Mouse (Mus musculus) heart, adult 2 months (tissue): ENCODE results near the gene Itpr1. TPM values are rescaled to one million over a fixed set of nuclear protein-coding genes. Genes with fewer than 3 reads are reported as not detected.
A peak's percentile ranks its signal among the peaks of the same experiment; 100 is the strongest.

ENCODE experiments used
- DNase-seq, 2 experiments: peaks; one replicate each; pipeline ENCODE4 v3.0.0; 2021
- H3K27ac ChIP-seq: fragments of 200-600 bp; 2 replicates; pipeline ENCODE4 v1.8.1; 2022
- H3K27me3 ChIP-seq: fragments of 200-500 bp; 2 replicates; pipeline ENCODE4 v1.6.1; 2012; ENCODE audit warnings: mild to moderate bottlenecking, low read length, inconsistent platforms, mixed read lengths; ENCODE audit not compliant: control insufficient read depth, insufficient read depth
- H3K36me3 ChIP-seq: fragments of 200-500 bp; 2 replicates; pipeline ENCODE4 v1.6.1; 2012; ENCODE audit warnings: low read length, inconsistent platforms; ENCODE audit not compliant: control insufficient read depth, insufficient read depth
- H3K4me1 ChIP-seq: fragments of 200-500 bp; 2 replicates; pipeline ENCODE4 v1.6.1; 2011; ENCODE audit warnings: low read length; ENCODE audit not compliant: control insufficient read depth, insufficient read depth
- H3K4me3 ChIP-seq: fragments of 200-600 bp; 2 replicates; pipeline ENCODE4 v1.8.1; 2022
- H3K79me2 ChIP-seq: fragments of 200-500 bp; replicated peaks from 2 replicates; pipeline ENCODE4 v1.6.1; 2012; ENCODE audit warnings: mild to moderate bottlenecking, inconsistent platforms, low read length, moderate library complexity, mixed read lengths; ENCODE audit not compliant: control insufficient read depth, insufficient read depth
- H3K9ac ChIP-seq: fragments of 200-500 bp; 2 replicates; pipeline ENCODE4 v1.6.1; 2012; ENCODE audit warnings: low read depth, mild to moderate bottlenecking, control low read depth, inconsistent platforms, low read length, mixed read lengths
- CTCF ChIP-seq: fragments of 200-600 bp; IDR thresholded peaks from 2 replicates; pipeline ENCODE4 v1.8.1; 2022; ENCODE audit warnings: antibody characterized with exemption, mild to moderate bottlenecking, moderate library complexity
- EP300 ChIP-seq: fragments of 200-500 bp; IDR thresholded peaks from 2 replicates; pipeline ENCODE4 v1.6.1; 2011; ENCODE audit warnings: low read depth, low read length, control low read depth; ENCODE audit not compliant: insufficient read depth
- POLR2A ChIP-seq: fragments of 200-500 bp; IDR thresholded peaks from 2 replicates; pipeline ENCODE4 v1.6.1; 2011; ENCODE audit warnings: mild to moderate bottlenecking, low read depth, low read length, control low read depth; ENCODE audit not compliant: insufficient read depth
- WGBS: fragments of 180-500 bp; shearing (Covaris S2); methylation state at CpG from one replicate; pipeline ENCODE4 v1.1.7; 2018; 5-methylcytosine and 5-hydroxymethylcytosine counted together
- intact Hi-C: fragments of 180-260 bp; cut with DNase I; formaldehyde crosslinking; loops from one replicate; pipeline ENCODE4 v1.15.1; 2025
- polyA plus RNA-seq: library from polyadenylated mRNA; depleted of rRNA; stranded (reverse); fragments of >200 nt; gene quantifications from 2 replicates; pipeline ENCODE4 v1.2.3, GENCODE M21; 2012
- total RNA-seq, 2 experiments: library from RNA; stranded (reverse); gene quantifications; 2 replicates each; pipeline ENCODE4 v1.2.3; 2021

Gene Itpr1
- total and polyA plus RNA-seq, 3 experiments, result 14.0 to 47.6 (median 37.9) TPM

- Histone ChIP-seq H3K4me1 (peaks cover 28% of the 10 kb centered on the region), H3K4me3 (no peak overlapping the region), H3K27ac (no peak overlapping the region), H3K27me3 (no peaks in the 10 kb centered on the region), H3K9ac (no peak overlapping the region), H3K79me2 (peaks cover 2% of the 10 kb centered on the region), H3K36me3 (peaks cover 35% of the 10 kb centered on the region)
- no peak for TF ChIP-seq EP300
- no peak for TF ChIP-seq CTCF
- TF ChIP-seq POLR2A, result no peak
- DNase-seq, result peak in 1 of 2 experiments; percentile 11
- intact Hi-C loops, result no loop called here
- WGBS, result 78% methylated on average over 3 of the region's 3 CpGs
Measured at GRCm38 (mm10) chr6:108247211-108247610, 34.3 kb downstream of the Itpr1 start.

GRCm38 (mm10) chr6:108248519-108248918, 35.6 kb downstream of the Itpr1 start:
- no peaks in the 10 kb centered on the region for H3K27me3 ChIP-seq
- peaks cover 28% of the 10 kb centered on the region for H3K4me1 ChIP-seq
- peak overlapping the region; percentile 30; the same call in 1 of the 2 replicates for H3K27ac ChIP-seq
- WGBS, result 8% methylated on average over 4 of the region's 4 CpGs
- H3K79me2 ChIP-seq, result peaks cover 2% of the 10 kb centered on the region
- no peak overlapping the region for H3K9ac ChIP-seq
- TF ChIP-seq POLR2A (no peak), EP300 (no peak), CTCF (no peak)
- intact Hi-C loops, result no loop called here
- peaks cover 36% of the 10 kb centered on the region for H3K36me3 ChIP-seq
- DNase-seq, result peak in 1 of 2 experiments; percentile 23
- no peak overlapping the region for H3K4me3 ChIP-seq

- Histone ChIP-seq H3K36me3 (peaks cover 42% of the 10 kb centered on the region), H3K9ac (no peak overlapping the region), H3K4me1 (peaks cover 29% of the 10 kb centered on the region), H3K79me2 (peaks cover 4% of the 10 kb centered on the region), H3K27ac (peak overlapping the region; percentile 30; the same call in 1 of the 2 replicates), H3K27me3 (no peaks in the 10 kb centered on the region), H3K4me3 (no peak overlapping the region)
- 39% methylated on average over 9 of the region's 9 CpGs for WGBS
- intact Hi-C loops, result no loop called here
- peak in 1 of 2 experiments; percentile 24 for DNase-seq
- TF ChIP-seq EP300 (no peak), CTCF (no peak), POLR2A (no peak)
Measured at GRCm38 (mm10) chr6:108249031-108249917, 36.4 kb downstream of the Itpr1 start.

GRCm38 (mm10) chr6:108249918-108250225, 37.0 kb downstream of the Itpr1 start:
- WGBS, result 37% methylated on average over 3 of the region's 3 CpGs

GRCm38 (mm10) chr6:108250416-108250815, 37.5 kb downstream of the Itpr1 start:
- H3K79me2 ChIP-seq, result peaks cover 4% of the 10 kb centered on the region
- peaks cover 42% of the 10 kb centered on the region for H3K36me3 ChIP-seq
- no peak for DNase-seq
- peaks cover 33% of the 10 kb centered on the region for H3K4me1 ChIP-seq
- 62% methylated on average over 4 of the region's 4 CpGs for WGBS
- H3K9ac ChIP-seq, result no peak overlapping the region
- no peak overlapping the region for H3K27ac ChIP-seq
- no peak for TF ChIP-seq EP300
- no peak for TF ChIP-seq CTCF
- no peak for TF ChIP-seq POLR2A
- no peaks in the 10 kb centered on the region for H3K27me3 ChIP-seq
- intact Hi-C loops, result no loop called here
- no peak overlapping the region for H3K4me3 ChIP-seq

More at GRCm38 (mm10) chr6:108249918-108250225, 37.0 kb downstream of the Itpr1 start:
- Histone ChIP-seq H3K27ac (no peak overlapping the region; the same call in 1 of the 2 replicates), H3K79me2 (peaks cover 4% of the 10 kb centered on the region), H3K4me1 (peaks cover 30% of the 10 kb centered on the region), H3K27me3 (no peaks in the 10 kb centered on the region), H3K4me3 (no peak overlapping the region), H3K9ac (no peak overlapping the region), H3K36me3 (peaks cover 42% of the 10 kb centered on the region)
- intact Hi-C loops, result no loop called here
- peak in 1 of 2 experiments; percentile 19 for DNase-seq
- TF ChIP-seq CTCF, result no peak
- TF ChIP-seq EP300, result no peak
- TF ChIP-seq POLR2A, result no peak
